Mouse (Mus musculus): ENCODE results near the gene Iapp. TPM values are rescaled to one million over a fixed set of nuclear protein-coding genes. Genes with fewer than 3 reads are reported as not detected.
A peak's percentile ranks its signal among the peaks of the same experiment; 100 is the strongest.
"Not testable (repeated sequence)": the region's sequence is repeated elsewhere in the genome, so short reads cannot be mapped to it uniquely, and the experiment has no call there.

Iapp gene
- polyA plus RNA-seq, 1 experiment from 2014 or later = not detected

DNA sequence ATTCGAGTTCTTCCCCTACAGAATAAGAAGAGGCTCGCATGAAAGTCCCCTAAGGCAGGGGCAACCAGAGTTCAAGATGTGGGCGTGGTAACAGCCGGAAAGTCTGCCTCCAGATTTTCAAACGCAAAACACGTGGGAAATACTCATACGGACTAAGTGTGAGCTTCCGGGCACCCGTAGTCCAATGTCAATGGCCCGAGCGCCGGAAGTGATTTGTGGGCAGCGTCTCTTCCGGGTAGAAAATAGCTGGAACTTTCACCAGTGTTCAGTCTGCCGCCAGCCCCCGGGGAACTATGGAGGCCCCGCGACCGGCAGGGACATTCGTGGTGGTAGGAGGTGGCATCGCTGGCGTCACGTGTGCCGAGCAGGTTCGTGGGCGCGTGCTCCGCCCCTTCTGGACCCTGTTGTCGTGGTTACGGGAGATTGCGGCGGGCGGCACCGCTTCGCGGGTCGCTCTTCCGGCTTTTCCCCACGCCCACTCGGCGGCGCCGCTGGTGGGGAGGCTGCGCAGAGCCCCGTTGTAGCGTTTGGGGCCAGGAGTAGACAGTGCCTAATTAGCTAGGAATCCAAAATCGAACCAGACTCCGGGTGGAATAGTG lies 47.3 kb downstream of the Iapp start, which contains the start of gene Pyroxd1:
Gene Pyroxd1 (plus strand): TSS at position 215 of the 599 bp plus-strand sequence.
- WGBS = 1% methylated on average over 48 of the region's 48 CpGs

DNA sequence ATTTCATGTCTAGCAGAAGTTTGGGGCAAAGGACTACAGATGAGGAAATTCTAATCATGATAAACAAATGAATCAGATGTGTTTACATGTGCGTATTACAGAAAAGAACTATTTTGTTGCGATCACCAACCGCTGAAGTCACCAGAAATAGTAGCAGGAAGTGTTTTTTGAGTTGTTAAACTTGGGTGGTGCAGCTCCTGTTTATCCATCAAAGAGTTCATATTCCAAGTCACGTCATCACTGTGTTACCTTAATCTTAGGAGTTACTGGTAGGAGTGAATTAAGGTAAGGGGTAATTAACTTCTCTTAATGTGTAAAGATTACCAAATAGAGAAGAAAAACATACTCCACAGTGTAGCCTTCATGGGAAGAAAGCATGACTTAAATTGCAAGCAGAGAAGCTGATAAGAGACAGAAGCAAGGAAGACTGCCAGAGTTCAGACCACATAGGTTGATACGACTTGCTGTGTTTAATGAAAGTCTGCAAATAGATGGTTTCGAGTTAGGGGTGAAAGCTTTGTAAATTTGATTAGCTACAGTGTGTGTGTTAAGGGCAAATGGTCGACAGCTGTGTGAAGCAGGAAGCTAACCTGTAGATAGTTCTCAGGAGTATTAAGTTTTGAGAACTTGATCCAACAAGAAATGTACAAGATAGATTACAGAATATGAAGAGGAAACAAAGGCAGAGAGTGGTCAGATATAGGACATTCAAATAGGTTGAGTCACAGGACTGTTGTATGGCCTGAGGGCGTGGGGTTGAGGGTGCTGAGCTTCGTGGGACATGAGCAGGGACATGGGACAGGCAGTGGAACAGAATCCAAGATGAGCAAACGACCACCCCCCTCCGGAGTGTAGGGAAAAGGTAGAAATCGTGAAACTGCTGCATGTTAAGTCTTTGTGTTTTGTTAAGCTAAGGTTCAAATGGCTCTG lies 48.2 kb downstream of the Iapp start:
- Histone ChIP-seq H3K27me3 (ENCODE audit: low read depth, poor library complexity, severe bottlenecking) (no peaks in the 10 kb centered on the region), H3K4me3 (peak overlapping the region; percentile 69), H3K4me1 (peaks cover 7% of the 10 kb centered on the region), H3K36me3 (peaks cover 13% of the 10 kb centered on the region), H3K27ac (peak overlapping the region; percentile 86; the same call in 1 of the 2 replicates), H3K9me3 (replicated peaks) (no peaks in the 10 kb centered on the region)
- no peak for DNase-seq (ENCODE audit: low spot score)
- 67% methylated on average over 12 of the region's 12 CpGs for WGBS

More for the DNA sequence above, 47.3 kb downstream of the Iapp start, which contains the start of gene Pyroxd1:
- Histone ChIP-seq H3K4me1 (peaks cover 7% of the 10 kb centered on the region), H3K36me3 (peaks cover 5% of the 10 kb centered on the region; the same call in 1 of the 2 replicates), H3K4me3 (peak within 1 kb of the TSS; percentile 69), H3K9me3 (replicated peaks) (no peaks in the 10 kb centered on the region), H3K27me3 (ENCODE audit: low read depth, poor library complexity, severe bottlenecking) (no peaks in the 10 kb centered on the region), H3K27ac (peak within 1 kb of the TSS; percentile 86)
- peak; percentile 89 for DNase-seq (ENCODE audit: low spot score)

DNA sequence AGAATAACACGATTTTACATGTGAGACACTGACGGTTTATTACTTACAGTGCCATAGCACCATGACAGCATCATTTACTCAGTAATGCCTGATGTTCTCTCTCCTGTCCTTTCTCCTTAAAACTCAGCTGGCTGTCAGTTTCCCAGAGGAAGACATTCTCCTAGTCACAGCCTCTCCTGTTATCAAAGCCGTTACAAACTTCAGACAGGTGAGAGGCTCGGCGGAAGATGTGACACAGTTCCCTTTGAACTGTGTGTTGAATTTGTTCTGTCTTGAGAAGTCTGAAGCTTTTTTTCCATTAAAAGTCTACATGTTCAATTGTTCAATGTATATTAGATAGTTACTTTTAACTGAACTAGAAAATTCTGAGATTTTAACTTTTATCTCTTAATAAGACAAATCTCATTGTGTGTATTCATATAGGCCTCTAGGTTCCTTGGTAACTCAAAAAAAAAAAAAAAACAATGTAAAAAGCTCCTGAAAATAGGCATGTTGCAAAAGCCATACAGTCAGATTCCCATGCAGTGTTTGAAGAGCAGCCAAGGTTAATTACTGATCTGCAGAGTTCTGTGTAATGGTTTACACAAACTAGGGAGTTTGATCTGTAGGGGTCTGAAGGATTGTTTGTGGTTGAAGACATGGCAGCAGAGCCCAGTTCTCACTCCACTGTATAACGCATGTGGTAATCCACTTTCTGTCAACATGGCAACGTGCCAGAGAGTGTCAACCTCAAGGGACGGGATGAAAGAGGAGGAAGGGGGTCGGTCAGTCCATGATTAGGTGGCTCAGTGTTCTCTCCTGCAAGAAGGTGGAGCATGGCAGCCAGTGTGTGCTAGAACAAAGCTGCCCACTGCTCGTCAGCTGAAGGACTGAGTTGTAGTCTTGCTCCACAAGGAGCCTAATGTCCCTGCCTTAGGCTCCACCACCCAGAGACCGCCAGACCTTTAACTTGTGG lies 49.5 kb downstream of the Iapp start:
- H3K27ac ChIP-seq = no peak overlapping the region
- whole genome bisulfite sequencing = 89% methylated on average over 11 of the region's 11 CpGs
- H3K4me1 ChIP-seq = peaks cover 7% of the 10 kb centered on the region
- no peaks in the 10 kb centered on the region for H3K9me3 ChIP-seq (replicated peaks)
- H3K36me3 ChIP-seq = peaks cover 24% of the 10 kb centered on the region
- DNase-seq (ENCODE audit: low spot score) = no peak
- no peak overlapping the region for H3K4me3 ChIP-seq
- no peaks in the 10 kb centered on the region for H3K27me3 ChIP-seq (ENCODE audit: low read depth, poor library complexity, severe bottlenecking)

DNA sequence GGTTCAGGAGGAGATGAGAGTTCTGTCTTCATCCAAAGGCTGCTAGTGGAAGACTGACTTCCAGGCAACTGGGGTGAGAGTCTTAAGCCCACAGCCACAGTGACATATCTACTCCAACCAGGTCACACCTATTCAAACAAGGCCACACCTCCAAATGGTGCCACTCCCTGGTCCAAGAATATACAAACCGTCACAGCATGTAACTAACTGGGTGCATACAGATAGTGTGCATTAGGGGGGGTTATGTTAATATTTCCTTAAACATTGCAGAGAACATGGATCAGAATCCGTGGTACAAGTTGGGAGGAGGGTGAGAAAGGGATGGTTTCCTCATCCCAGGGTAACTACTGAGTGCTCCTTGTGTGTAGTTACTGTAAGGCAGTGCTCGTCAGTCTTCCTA lies 53.9 kb downstream of the Iapp start:
- not testable (repeated sequence) for H3K9me3 ChIP-seq (replicated peaks); H3K27me3 ChIP-seq (ENCODE audit: low read depth, poor library complexity, severe bottlenecking); DNase-seq (ENCODE audit: low spot score); H3K27ac ChIP-seq; H3K4me1 ChIP-seq; H3K4me3 ChIP-seq
- H3K36me3 ChIP-seq = peaks cover 47% of the 10 kb centered on the region
- WGBS = 89% methylated on average over 3 of the region's 3 CpGs

Other genes starting within 250 kb of the Iapp start
- not detected in 2 replicates for gene Slco1a6, start 89.9 kb upstream of the Iapp start, polyA plus RNA-seq (2016; fragmentation: Nextera tagmentation; extraction: Ambion mirVana)
- 0.06 TPM in 1 of 2 replicates, not detected in the other for gene Slco1a5, start 24.6 kb downstream of the Iapp start, polyA plus RNA-seq (2016; fragmentation: Nextera tagmentation; extraction: Ambion mirVana)
- gene Pyroxd1, start 47.2 kb downstream of the Iapp start, polyA plus RNA-seq (2016; fragmentation: Nextera tagmentation; extraction: Ambion mirVana) = 13.5 and 17.0 TPM in 2 replicates
- gene Recql, start 88.7 kb downstream of the Iapp start, polyA plus RNA-seq (2016; fragmentation: Nextera tagmentation; extraction: Ambion mirVana) = 30.0 and 31.5 TPM in 2 replicates
- 115 and 125 TPM in 2 replicates for gene Golt1b, start 88.8 kb downstream of the Iapp start, polyA plus RNA-seq (2016; fragmentation: Nextera tagmentation; extraction: Ambion mirVana)
- gene Spx, start 115.0 kb downstream of the Iapp start, polyA plus RNA-seq (2016; fragmentation: Nextera tagmentation; extraction: Ambion mirVana) = 0.54 and 0.78 TPM in 2 replicates
- not detected in 2 replicates for gene Gys2, start 174.7 kb downstream of the Iapp start, polyA plus RNA-seq (2016; fragmentation: Nextera tagmentation; extraction: Ambion mirVana)
- gene Ldhb, start 209.5 kb downstream of the Iapp start, polyA plus RNA-seq (2016; fragmentation: Nextera tagmentation; extraction: Ambion mirVana) = 408 and 535 TPM in 2 replicates

Data from limb, embryonic 10.5 days (tissue).